Mouse (Mus musculus): ENCODE measurements around the gene Itgb6. TPM values are rescaled to one million over a fixed set of nuclear protein-coding genes. Genes with fewer than 3 reads are reported as not detected.

Itgb6 gene
- polyA plus RNA-seq, 1 experiment from 2014 or later: 1.9 TPM

DNA sequence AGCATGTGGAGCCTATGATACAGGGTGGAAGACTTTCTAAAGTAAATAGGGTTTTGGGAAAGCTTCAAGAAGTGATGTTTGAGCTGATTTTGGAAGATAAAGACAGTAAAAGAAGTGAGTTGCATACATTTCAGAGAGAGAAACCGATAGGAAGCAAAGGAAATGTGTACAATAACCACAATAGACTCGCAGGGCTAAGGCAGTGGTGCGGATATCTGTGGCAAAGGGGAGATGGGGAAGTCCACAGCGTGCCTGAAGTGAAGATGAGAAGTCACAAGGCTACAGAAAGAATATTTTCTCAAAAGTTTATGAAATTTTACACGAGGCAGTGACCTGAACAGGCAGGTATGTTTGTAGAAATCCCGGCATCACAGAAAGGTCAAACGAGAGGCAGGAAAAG, 100.3 kb downstream of the Itgb6 start:
- ATAC-seq (ENCODE audit: insufficient number of reproducible peaks, insufficient read depth, low FRiP score, low TSS enrichment, low read depth): no peak
- Histone ChIP-seq H3K4me2 (no peak overlapping the region), H3K4me3 (replicated peaks) (no peak overlapping the region), H3K36me3 (no peaks in the 10 kb centered on the region), H3K4me1 (replicated peaks) (no peaks in the 10 kb centered on the region), H3K9me3 (no peaks in the 10 kb centered on the region), H3K27ac (no peak overlapping the region), H3K9ac (replicated peaks) (no peak overlapping the region), H3K27me3 (no peaks in the 10 kb centered on the region)
- 83% methylated on average over 7 of the region's 7 CpGs for WGBS

DNA sequence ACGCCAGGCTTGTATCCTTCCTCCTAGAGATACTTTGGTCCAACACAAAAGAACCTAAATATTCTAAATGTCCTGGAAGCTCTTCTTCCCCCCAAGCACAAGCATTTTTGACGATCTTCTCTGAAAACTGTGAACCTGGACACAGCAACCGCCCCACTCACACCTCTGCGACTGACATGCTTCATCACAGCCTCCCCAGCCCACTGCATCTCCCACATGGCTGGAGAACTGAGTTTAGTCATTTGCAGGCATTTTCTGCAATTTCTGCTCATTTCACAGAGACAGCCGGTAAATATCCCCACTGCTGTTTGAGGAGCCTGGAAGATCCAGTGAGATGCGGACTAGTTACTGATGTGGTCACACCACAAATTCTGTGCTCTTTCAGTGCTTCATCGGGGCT, 107.7 kb downstream of the Itgb6 start:
- H3K27me3 ChIP-seq: no peaks in the 10 kb centered on the region
- no peaks in the 10 kb centered on the region for H3K36me3 ChIP-seq
- H3K4me1 ChIP-seq (replicated peaks): 0 out of 2 replicates have a peak, but pooled peaks cover under 1% of the 10 kb centered on the region
- no peak overlapping the region for H3K4me2 ChIP-seq
- 88% methylated on average over 7 of the region's 7 CpGs for WGBS
- no peak overlapping the region for H3K27ac ChIP-seq
- no peaks in the 10 kb centered on the region for H3K9me3 ChIP-seq
- H3K9ac ChIP-seq (replicated peaks): no peak overlapping the region
- H3K4me3 ChIP-seq (replicated peaks): no peak overlapping the region
- ATAC-seq (ENCODE audit: insufficient number of reproducible peaks, insufficient read depth, low FRiP score, low TSS enrichment, low read depth): no peak

DNA sequence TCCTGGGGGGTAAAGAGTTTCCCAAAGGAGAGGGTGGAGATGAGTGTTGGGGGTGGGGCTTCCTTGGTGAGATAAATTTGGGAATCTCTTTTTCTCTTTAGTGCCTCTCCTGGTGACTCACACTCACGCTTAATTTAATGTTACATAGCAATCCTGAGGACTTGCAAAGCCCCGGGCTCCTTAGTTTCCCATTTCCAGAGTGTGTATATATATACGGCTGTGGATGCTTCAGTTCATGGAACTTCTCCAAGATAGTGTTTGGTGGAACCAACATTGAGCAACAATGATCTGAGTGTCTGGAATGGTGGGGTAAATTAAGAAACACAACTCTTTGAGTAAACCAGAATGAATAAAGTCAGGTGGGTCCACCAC, 108.6 kb downstream of the Itgb6 start:
- H3K36me3 ChIP-seq: no peaks in the 10 kb centered on the region
- no peak overlapping the region for H3K4me2 ChIP-seq
- H3K4me1 ChIP-seq (replicated peaks): 0 out of 2 replicates have a peak, but pooled peaks cover 8% of the 10 kb centered on the region
- no peak overlapping the region for H3K9ac ChIP-seq (replicated peaks)
- H3K27me3 ChIP-seq: no peaks in the 10 kb centered on the region
- ATAC-seq (ENCODE audit: insufficient number of reproducible peaks, insufficient read depth, low FRiP score, low TSS enrichment, low read depth): no peak
- H3K9me3 ChIP-seq: no peaks in the 10 kb centered on the region
- WGBS: 83% methylated on average over 3 of the region's 3 CpGs
- no peak overlapping the region for H3K4me3 ChIP-seq (replicated peaks)
- H3K27ac ChIP-seq: no peak overlapping the region

DNA sequence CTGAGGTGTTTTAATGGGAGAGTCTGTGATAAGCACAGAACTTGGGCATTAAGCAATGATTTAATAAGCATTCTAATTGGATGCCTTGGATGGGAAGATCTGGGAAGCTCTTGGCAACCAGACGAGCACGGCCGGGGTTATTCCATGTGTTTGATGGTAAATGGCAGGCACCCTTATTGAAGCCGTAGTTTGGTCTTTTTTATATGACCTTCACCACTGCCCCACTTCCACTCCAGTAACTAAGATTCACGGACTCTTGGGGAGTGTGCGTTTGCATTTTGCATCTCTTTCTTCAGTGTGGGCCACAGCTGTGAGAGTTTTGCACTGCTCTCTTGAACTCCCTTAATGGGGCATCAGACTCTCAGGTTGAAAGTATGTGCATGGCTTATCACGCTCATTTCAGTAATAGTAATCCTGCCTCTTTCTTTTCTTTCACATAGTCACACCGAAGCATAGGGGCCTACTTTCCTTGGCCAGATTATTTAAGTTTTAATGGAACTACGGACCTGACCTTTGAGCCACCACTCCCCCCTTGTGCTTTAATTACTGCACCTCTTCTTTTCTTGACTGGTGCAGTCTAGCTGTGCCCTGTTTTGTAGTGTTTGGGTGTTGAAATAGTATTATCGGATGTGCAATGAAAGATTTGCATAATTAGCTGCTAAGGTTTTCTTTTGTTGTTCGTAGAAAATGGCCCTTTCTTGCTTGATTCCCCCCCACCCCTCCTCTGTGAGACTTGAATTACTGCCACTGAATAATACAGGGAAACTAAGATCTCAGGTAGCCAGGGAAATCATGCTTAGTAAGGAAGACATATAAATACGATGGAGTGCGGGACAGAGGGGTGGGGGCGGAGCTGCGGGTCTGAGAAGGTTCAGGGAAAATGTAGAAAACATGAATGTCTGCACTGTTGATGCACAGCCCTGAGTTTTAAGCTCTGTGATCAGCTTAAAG, 109.3 kb downstream of the Itgb6 start:
- ATAC-seq (ENCODE audit: insufficient number of reproducible peaks, insufficient read depth, low FRiP score, low TSS enrichment, low read depth): no peak
- Histone ChIP-seq H3K4me1 (replicated peaks) (0 out of 2 replicates have a peak, but pooled peaks cover 8% of the 10 kb centered on the region), H3K4me2 (no peak overlapping the region), H3K9ac (replicated peaks) (no peak overlapping the region), H3K27me3 (no peaks in the 10 kb centered on the region), H3K36me3 (no peaks in the 10 kb centered on the region), H3K4me3 (replicated peaks) (no peak overlapping the region), H3K9me3 (no peaks in the 10 kb centered on the region), H3K27ac (no peak overlapping the region)
- 88% methylated on average over 15 of the region's 15 CpGs for WGBS

DNA sequence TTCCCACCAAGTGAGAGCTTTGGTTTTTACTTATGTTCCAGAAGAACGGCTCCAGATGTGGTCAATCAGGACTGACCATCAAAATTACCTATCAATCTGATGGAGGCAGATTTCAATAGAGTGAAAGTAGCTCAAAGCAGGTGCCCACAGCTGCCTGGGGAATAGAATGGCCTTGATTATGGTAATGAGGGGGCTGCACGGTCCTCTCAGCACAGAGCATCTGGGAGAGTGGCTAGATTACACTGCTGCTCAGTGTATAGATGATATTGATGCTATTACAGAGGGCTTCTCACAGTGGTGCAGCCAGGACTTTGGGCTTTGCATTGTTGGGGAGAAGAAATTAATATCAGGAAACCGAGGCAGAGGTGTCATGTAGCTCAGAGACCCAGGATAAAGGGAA, 110.8 kb downstream of the Itgb6 start:
- Histone ChIP-seq H3K27ac (no peak overlapping the region), H3K27me3 (no peaks in the 10 kb centered on the region), H3K9ac (replicated peaks) (no peak overlapping the region), H3K4me3 (replicated peaks) (no peak overlapping the region), H3K4me1 (replicated peaks) (0 out of 2 replicates have a peak, but pooled peaks cover 8% of the 10 kb centered on the region), H3K9me3 (no peaks in the 10 kb centered on the region), H3K36me3 (no peaks in the 10 kb centered on the region), H3K4me2 (no peak overlapping the region)
- WGBS: 59% methylated on average over 3 of the region's 3 CpGs
- ATAC-seq (ENCODE audit: insufficient number of reproducible peaks, insufficient read depth, low FRiP score, low TSS enrichment, low read depth): no peak

DNA sequence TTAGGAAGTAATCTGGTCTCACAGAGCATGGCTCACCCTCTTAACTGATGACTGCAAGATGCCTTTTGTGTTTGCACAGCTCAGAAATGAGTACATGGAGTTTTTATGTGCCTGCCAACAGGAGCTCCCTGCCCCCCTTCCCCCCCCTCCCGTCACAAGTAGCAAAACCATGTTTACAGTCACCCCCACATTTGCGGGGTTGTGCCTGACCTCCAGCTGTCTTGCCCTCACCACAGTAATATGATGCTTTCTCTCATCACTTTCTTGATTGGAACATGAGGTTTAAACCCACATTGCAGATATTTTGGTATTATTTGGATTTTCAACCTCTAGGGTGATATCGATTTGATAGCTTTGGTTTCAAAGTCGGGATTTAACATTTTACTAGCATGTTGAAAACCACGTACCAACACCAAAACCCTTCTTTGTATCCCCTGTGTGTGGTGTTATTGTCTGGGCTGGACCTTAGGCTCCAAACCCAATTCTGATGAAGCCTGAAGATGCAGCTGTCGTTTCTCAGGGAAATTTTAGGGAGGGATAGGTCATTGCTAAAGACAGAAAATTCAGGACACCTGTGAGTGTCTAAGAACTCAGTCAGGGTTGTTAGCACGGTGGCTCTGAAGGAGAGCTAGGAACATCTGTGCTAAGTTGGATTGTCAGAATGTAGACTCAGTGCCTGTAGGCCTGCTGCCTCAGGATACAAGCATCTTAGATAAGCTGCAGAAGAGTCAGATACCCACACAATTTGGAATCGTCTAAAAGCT, 112.8 kb downstream of the Itgb6 start:
- 72% methylated on average over 8 of the region's 8 CpGs for WGBS
- no peaks in the 10 kb centered on the region for H3K27me3 ChIP-seq
- H3K4me3 ChIP-seq (replicated peaks): no peak overlapping the region
- H3K36me3 ChIP-seq: no peaks in the 10 kb centered on the region
- H3K9me3 ChIP-seq: no peaks in the 10 kb centered on the region
- H3K9ac ChIP-seq (replicated peaks): no peak overlapping the region
- 0 out of 2 replicates have a peak, but pooled peaks cover 8% of the 10 kb centered on the region for H3K4me1 ChIP-seq (replicated peaks)
- no peak overlapping the region for H3K4me2 ChIP-seq
- no peak for ATAC-seq (ENCODE audit: insufficient number of reproducible peaks, insufficient read depth, low FRiP score, low TSS enrichment, low read depth)
- no peak overlapping the region for H3K27ac ChIP-seq

DNA sequence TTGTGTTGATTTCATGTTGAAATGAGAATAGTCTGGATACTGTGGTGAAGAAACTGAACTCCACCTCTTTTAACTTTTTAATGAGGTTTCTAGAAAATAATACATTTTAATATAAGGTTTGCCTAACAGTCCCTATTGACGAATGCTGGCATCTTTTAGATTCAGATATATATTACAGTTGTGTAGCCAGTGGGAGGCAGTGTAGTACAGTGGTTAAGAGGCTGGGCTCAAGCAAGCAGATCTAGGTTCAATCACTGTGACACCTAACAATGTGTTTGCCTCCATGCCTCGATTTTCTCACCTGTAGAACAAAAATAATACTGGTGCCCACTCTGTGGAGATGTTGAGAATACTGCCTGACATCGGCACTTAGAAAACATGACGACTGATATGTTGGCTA, 114.5 kb downstream of the Itgb6 start:
- no peaks in the 10 kb centered on the region for H3K36me3 ChIP-seq
- 0 out of 2 replicates have a peak, but pooled peaks cover 8% of the 10 kb centered on the region for H3K4me1 ChIP-seq (replicated peaks)
- WGBS: 78% methylated on average over 4 of the region's 4 CpGs
- no peak overlapping the region for H3K9ac ChIP-seq (replicated peaks)
- no peak overlapping the region for H3K4me2 ChIP-seq
- no peak overlapping the region for H3K4me3 ChIP-seq (replicated peaks)
- H3K27ac ChIP-seq: no peak overlapping the region
- no peaks in the 10 kb centered on the region for H3K9me3 ChIP-seq
- H3K27me3 ChIP-seq: no peaks in the 10 kb centered on the region
- no peak for ATAC-seq (ENCODE audit: insufficient number of reproducible peaks, insufficient read depth, low FRiP score, low TSS enrichment, low read depth)

DNA sequence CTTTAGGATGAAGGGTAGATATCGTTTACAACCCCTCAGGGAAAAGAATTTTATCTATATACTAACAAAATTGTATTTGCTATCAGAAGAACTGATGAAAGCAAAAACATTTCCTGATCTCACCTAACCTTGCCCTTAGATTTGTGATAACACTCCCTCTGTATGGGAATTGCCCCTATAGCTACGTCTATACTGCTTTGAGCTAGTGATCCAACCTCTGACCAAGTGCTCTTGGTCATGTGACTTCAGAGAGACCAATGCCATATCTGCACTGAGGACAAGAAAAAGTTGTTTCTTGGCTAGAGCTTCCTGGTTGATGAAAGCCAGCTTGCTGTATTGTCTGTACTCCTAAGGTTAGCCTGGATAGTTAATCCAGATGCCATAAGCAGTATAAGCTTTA, 121.1 kb downstream of the Itgb6 start:
- WGBS: 87% methylated on average over 2 of the region's 2 CpGs
- no peaks in the 10 kb centered on the region for H3K4me1 ChIP-seq (replicated peaks)
- no peak overlapping the region for H3K9ac ChIP-seq (replicated peaks)
- H3K9me3 ChIP-seq: no peaks in the 10 kb centered on the region
- H3K4me3 ChIP-seq (replicated peaks): no peak overlapping the region
- no peak for ATAC-seq (ENCODE audit: insufficient number of reproducible peaks, insufficient read depth, low FRiP score, low TSS enrichment, low read depth)
- H3K27me3 ChIP-seq: no peaks in the 10 kb centered on the region
- no peak overlapping the region for H3K27ac ChIP-seq
- no peak overlapping the region for H3K4me2 ChIP-seq
- H3K36me3 ChIP-seq: no peaks in the 10 kb centered on the region

DNA sequence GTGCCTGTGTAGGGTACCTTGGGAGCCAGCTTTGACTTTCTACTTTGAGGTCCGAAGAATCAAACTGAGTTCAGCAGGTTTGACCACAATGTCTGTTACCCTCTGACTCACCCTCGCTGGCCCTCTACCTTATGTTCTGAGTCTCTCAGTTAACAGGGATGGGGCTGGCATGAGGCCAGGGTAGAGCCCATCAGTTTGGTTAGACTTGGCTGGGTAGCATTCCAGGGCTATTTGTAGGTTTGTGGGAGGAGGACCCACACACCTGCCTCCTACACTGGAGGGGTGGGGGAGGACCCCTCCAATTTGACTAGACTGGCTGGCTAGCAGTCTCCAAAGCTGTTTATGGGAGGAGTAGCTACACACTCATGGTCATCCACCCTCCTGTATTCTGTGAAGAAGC, 121.6 kb downstream of the Itgb6 start:
- Histone ChIP-seq H3K27me3 (no peaks in the 10 kb centered on the region), H3K9ac (replicated peaks) (no peak overlapping the region), H3K36me3 (no peaks in the 10 kb centered on the region), H3K4me3 (replicated peaks) (no peak overlapping the region), H3K9me3 (no peaks in the 10 kb centered on the region), H3K4me1 (replicated peaks) (no peaks in the 10 kb centered on the region), H3K4me2 (no peak overlapping the region), H3K27ac (no peak overlapping the region)
- 89% methylated on average over 2 of the region's 2 CpGs for WGBS
- ATAC-seq (ENCODE audit: insufficient number of reproducible peaks, insufficient read depth, low FRiP score, low TSS enrichment, low read depth): no peak

DNA sequence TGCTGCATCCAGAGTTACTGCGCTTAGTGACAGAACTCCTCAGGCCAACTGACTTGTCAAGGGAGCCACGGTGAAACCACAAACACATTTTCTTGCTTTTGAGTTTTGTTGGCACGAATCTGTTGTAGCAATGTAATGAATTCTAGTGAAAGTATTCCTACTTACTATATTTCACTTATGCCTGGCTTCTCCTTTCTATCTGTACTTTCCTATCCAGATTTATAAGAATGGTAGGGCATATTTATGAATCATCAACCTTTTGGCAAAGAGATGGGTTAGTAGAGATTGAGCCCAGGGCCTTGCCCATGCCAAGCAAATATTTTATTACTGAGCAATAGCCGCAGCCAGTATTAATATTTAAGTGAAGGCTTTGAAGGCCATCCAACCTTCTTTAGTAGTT, 139.0 kb downstream of the Itgb6 start:
- no peak for ATAC-seq (ENCODE audit: insufficient number of reproducible peaks, insufficient read depth, low FRiP score, low TSS enrichment, low read depth)
- Histone ChIP-seq H3K4me1 (replicated peaks) (no peaks in the 10 kb centered on the region), H3K27ac (no peak overlapping the region), H3K27me3 (no peaks in the 10 kb centered on the region), H3K4me3 (replicated peaks) (no peak overlapping the region), H3K4me2 (no peak overlapping the region), H3K36me3 (no peaks in the 10 kb centered on the region), H3K9me3 (no peaks in the 10 kb centered on the region), H3K9ac (replicated peaks) (no peak overlapping the region)
- 88% methylated on average over 4 of the region's 4 CpGs for WGBS

DNA sequence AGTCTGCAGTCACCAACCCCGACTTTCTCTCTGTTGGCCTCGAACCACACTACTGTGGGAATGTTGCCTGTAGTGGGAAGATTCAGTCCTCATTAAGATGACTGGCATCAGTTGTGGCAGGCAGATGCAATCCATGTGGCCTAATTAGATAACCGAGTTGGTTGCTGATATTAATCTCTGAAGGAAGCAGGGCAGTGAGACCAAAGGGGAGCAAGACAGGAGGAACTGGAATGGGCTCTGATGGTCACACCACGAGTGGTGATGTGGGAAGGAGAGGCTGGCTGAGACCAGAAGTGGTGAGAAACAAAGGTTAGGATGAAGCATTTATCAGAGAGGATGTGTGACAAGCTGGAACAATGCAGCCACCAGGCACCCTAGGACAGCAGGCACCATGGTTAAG, 167.9 kb downstream of the Itgb6 start:
- Histone ChIP-seq H3K27me3 (peaks cover 25% of the 10 kb centered on the region), H3K9me3 (no peaks in the 10 kb centered on the region), H3K4me2 (no peak overlapping the region), H3K36me3 (no peaks in the 10 kb centered on the region), H3K9ac (replicated peaks) (no peak overlapping the region), H3K27ac (no peak overlapping the region), H3K4me3 (replicated peaks) (no peak overlapping the region), H3K4me1 (replicated peaks) (peaks cover 11% of the 10 kb centered on the region)
- 76% methylated on average over 4 of the region's 4 CpGs for WGBS
- no peak for ATAC-seq (ENCODE audit: insufficient number of reproducible peaks, insufficient read depth, low FRiP score, low TSS enrichment, low read depth)
